In the genomic region with DNA sequence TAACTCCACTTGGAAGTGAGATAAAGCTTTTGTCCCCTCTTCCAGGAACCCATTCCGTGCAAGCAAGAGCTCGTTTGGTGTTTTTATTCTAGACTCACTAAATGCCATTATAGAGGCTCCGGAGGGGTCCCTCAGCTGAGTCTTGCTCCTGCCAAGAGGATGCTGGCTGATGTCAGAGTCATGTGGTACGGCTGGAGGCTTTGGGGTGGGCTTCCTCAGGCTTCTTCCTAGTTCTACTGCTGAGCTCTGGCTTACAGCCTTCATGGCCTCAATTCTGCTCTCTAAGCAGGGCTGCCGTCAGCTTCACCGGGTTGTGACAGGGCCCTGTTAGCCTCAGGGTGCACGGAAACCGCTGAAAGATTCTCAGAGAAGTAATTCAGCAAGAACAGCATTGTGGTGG, we compare ENCODE assay signal across 13 mouse cellular contexts.
DNase-seq lines count a peak whose midpoint lies in the region; ATAC-seq and TF ChIP-seq lines count a peak whose summit lies in the region.
"Had no signal": no experiment of that assay in that cellular context is flagged by ENCODE, and none has a peak within 500 bp of the region (broad histone marks: within the 10 kb centered on the region; RNA-seq: fewer than 3 reads in every experiment).

No protein-coding gene starts in this region.

- peak overlapping the region; percentile 41; the same call in 1 of the 2 replicates for H3K27ac ChIP-seq in forebrain, embryonic 10.5 days
- H3K27ac ChIP-seq in forebrain, embryonic 12.5 days, result no peak overlapping the region
- 0 out of 2 replicates have a peak overlapping the region, but pooled peaks have one; percentile 27 for H3K27ac ChIP-seq in neural tube, embryonic 11.5 days (ENCODE audit: low read depth, low read length)
- H3K27ac ChIP-seq in forebrain, postnatal 0 days (ENCODE audit: low read depth, low read length), result 0 out of 2 replicates have a peak overlapping the region, but pooled peaks have one; percentile 50
- H3K27ac ChIP-seq in neural tube, embryonic 15.5 days (replicated peaks), result peak overlapping the region; percentile 18; the same call in 1 of the 2 replicates

- no peak for ATAC-seq in forebrain, embryonic 12.5 days (ENCODE audit: low FRiP score)
- ATAC-seq in neural tube, embryonic 11.5 days (ENCODE audit: insufficient read depth, low FRiP score, low TSS enrichment), result no peak
- ATAC-seq in forebrain, postnatal 0 days, result peak; percentile 88
- ATAC-seq in neural tube, embryonic 15.5 days (ENCODE audit: low FRiP score), result peak; percentile 77; the same call in 1 of the 2 replicates
- ATAC-seq in erythroblast, adult 5-6 weeks (replicated peaks; ENCODE audit: low FRiP score, poor library complexity, severe bottlenecking), result no peak

- H3K4me1 ChIP-seq in forebrain, embryonic 10.5 days, result peaks cover 24% of the 10 kb centered on the region
- H3K4me1 ChIP-seq in forebrain, embryonic 12.5 days, result peaks cover 20% of the 10 kb centered on the region
- no peaks in the 10 kb centered on the region for H3K4me1 ChIP-seq in neural tube, embryonic 11.5 days (ENCODE audit: control insufficient read depth, insufficient read depth, low read length)
- peaks cover 12% of the 10 kb centered on the region for H3K4me1 ChIP-seq in forebrain, postnatal 0 days (ENCODE audit: insufficient read depth)
- H3K4me1 ChIP-seq in neural tube, embryonic 15.5 days, result peaks cover 18% of the 10 kb centered on the region

- H3K9ac ChIP-seq in forebrain, embryonic 12.5 days, result no peak overlapping the region
- H3K9ac ChIP-seq in neural tube, embryonic 11.5 days (ENCODE audit: low read length), result no peak overlapping the region
- H3K9ac ChIP-seq in forebrain, postnatal 0 days, result no peak overlapping the region
- no peak overlapping the region for H3K9ac ChIP-seq in neural tube, embryonic 15.5 days (replicated peaks)
- H3K9ac ChIP-seq: heart, embryonic 12.5 days had no signal

- 66% methylated on average over 8 of the region's 8 CpGs for WGBS in forebrain, embryonic 10.5 days
- WGBS in forebrain, embryonic 12.5 days, result 42% methylated on average over 8 of the region's 8 CpGs
- WGBS in neural tube, embryonic 11.5 days, result 69% methylated on average over 8 of the region's 8 CpGs
- 13% methylated on average over 8 of the region's 8 CpGs for WGBS in forebrain, postnatal 0 days
- 36% methylated on average over 8 of the region's 8 CpGs for WGBS in neural tube, embryonic 15.5 days

- no peaks in the 10 kb centered on the region for H3K36me3 ChIP-seq in forebrain, embryonic 10.5 days (replicated peaks)
- no peaks in the 10 kb centered on the region for H3K36me3 ChIP-seq in forebrain, embryonic 12.5 days (replicated peaks)
- H3K36me3 ChIP-seq in neural tube, embryonic 11.5 days (ENCODE audit: control insufficient read depth, insufficient read depth, low read length), result no peaks in the 10 kb centered on the region
- H3K36me3 ChIP-seq in forebrain, postnatal 0 days (ENCODE audit: insufficient read depth), result no peaks in the 10 kb centered on the region
- H3K36me3 ChIP-seq in neural tube, embryonic 15.5 days, result no peaks in the 10 kb centered on the region
- H3K36me3 ChIP-seq: G1E; heart, embryonic 12.5 days had no signal

- H3K27me3 ChIP-seq in forebrain, embryonic 10.5 days (ENCODE audit: poor library complexity, severe bottlenecking), result no peaks in the 10 kb centered on the region
- no peaks in the 10 kb centered on the region for H3K27me3 ChIP-seq in forebrain, embryonic 12.5 days
- no peaks in the 10 kb centered on the region for H3K27me3 ChIP-seq in neural tube, embryonic 11.5 days (ENCODE audit: control insufficient read depth, insufficient read depth, low read length)
- H3K27me3 ChIP-seq in forebrain, postnatal 0 days (ENCODE audit: insufficient read depth, low read length), result no peaks in the 10 kb centered on the region
- no peaks in the 10 kb centered on the region for H3K27me3 ChIP-seq in neural tube, embryonic 15.5 days (replicated peaks)
- H3K27me3 ChIP-seq: heart, embryonic 12.5 days had no signal

- DNase-seq in forebrain, embryonic 10.5 days (ENCODE audit: extremely low spot score, low spot score), result no peak
- peak; percentile 21 for DNase-seq in neural tube, embryonic 11.5 days (ENCODE audit: low spot score)
- DNase-seq in neural tube, embryonic 10.5 days (ENCODE audit: extremely low spot score, low spot score), result no peak
- peak; percentile 64 for DNase-seq in forebrain, postnatal 0 days
- DNase-seq in testis, postnatal 10 days (ENCODE audit: low spot score), result no peak
- DNase-seq: gastrocnemius, postnatal 10 days; lung, postnatal 36 days had no signal

- no peaks in the 10 kb centered on the region for H3K9me3 ChIP-seq in forebrain, embryonic 10.5 days
- H3K9me3 ChIP-seq in forebrain, embryonic 12.5 days, result no peaks in the 10 kb centered on the region
- H3K9me3 ChIP-seq in neural tube, embryonic 11.5 days (ENCODE audit: control insufficient read depth, low read length), result no peaks in the 10 kb centered on the region
- no peaks in the 10 kb centered on the region for H3K9me3 ChIP-seq in forebrain, postnatal 0 days (ENCODE audit: low read length)
- no peaks in the 10 kb centered on the region for H3K9me3 ChIP-seq in neural tube, embryonic 15.5 days (replicated peaks)
- H3K9me3 ChIP-seq: G1E; heart, embryonic 12.5 days had no signal

- TF ChIP-seq CTCF in forebrain, postnatal 0 days (IDR thresholded peaks at IDR 0.05; ENCODE audit: low read depth), result no peak

- H3K4me3 ChIP-seq in forebrain, embryonic 10.5 days, result no peak overlapping the region
- H3K4me3 ChIP-seq in forebrain, embryonic 12.5 days (replicated peaks), result no peak overlapping the region
- H3K4me3 ChIP-seq in neural tube, embryonic 11.5 days (ENCODE audit: low read depth, low read length), result no peak overlapping the region
- H3K4me3 ChIP-seq in forebrain, postnatal 0 days (ENCODE audit: low read depth, low read length), result no peak overlapping the region
- H3K4me3 ChIP-seq in neural tube, embryonic 15.5 days (replicated peaks), result no peak overlapping the region
- H3K4me3 ChIP-seq: heart, embryonic 12.5 days had no signal

- no peak overlapping the region for H3K4me2 ChIP-seq in forebrain, embryonic 12.5 days
- H3K4me2 ChIP-seq in neural tube, embryonic 11.5 days (ENCODE audit: low read depth), result no peak overlapping the region
- H3K4me2 ChIP-seq in forebrain, postnatal 0 days (ENCODE audit: low read depth), result peak overlapping the region; percentile 19; the same call in 1 of the 2 replicates
- no peak overlapping the region for H3K4me2 ChIP-seq in neural tube, embryonic 15.5 days
- H3K4me2 ChIP-seq: heart, embryonic 12.5 days; liver, embryonic 11.5 days had no signal

Comparison
In these comparisons a context has a peak if more than half of its experiments do, and no peak if none do; other contexts are left out.
1. DNase-seq: peak in neural tube, embryonic 11.5 days (single experiment) and forebrain, postnatal 0 days (single experiment); none in forebrain, embryonic 10.5 days (single experiment), neural tube, embryonic 10.5 days (single experiment) and testis, postnatal 10 days (single experiment).
2. ATAC-seq: peak in forebrain, postnatal 0 days (single experiment) and neural tube, embryonic 15.5 days (single experiment); none in forebrain, embryonic 12.5 days (single experiment), neural tube, embryonic 11.5 days (single experiment) and erythroblast, adult 5-6 weeks (single experiment).